Mouse (Mus musculus): ENCODE measurements around the gene Mymx. TPM values are rescaled to one million over a fixed set of nuclear protein-coding genes. Genes with fewer than 3 reads are reported as not detected.

Gene Mymx
- polyA plus RNA-seq, 1 experiment from 2014 or later = 0.39 TPM

GRCm38 (mm10) chr17:45551816-45552451 lies 50.0 kb downstream of the Mymx start:
- Histone ChIP-seq H3K4me3 (ENCODE audit: low read length) (no peak overlapping the region), H3K4me2 (ENCODE audit: low read depth, low read length) (no peak overlapping the region), H3K9ac (ENCODE audit: low read length) (no peak overlapping the region), H3K36me3 (ENCODE audit: control insufficient read depth, insufficient read depth, low read length) (no peaks in the 10 kb centered on the region), H3K4me1 (replicated peaks; ENCODE audit: control insufficient read depth, insufficient read depth, low read length) (peaks cover 19% of the 10 kb centered on the region), H3K27ac (ENCODE audit: low read length) (no peak overlapping the region), H3K9me3 (ENCODE audit: control insufficient read depth, low read length) (no peaks in the 10 kb centered on the region), H3K27me3 (ENCODE audit: control insufficient read depth, insufficient read depth, low read depth, low read length) (peaks cover 39% of the 10 kb centered on the region)
- WGBS = 6% methylated on average over 8 of the region's 8 CpGs
- no peak for ATAC-seq (ENCODE audit: low read depth)

DNA sequence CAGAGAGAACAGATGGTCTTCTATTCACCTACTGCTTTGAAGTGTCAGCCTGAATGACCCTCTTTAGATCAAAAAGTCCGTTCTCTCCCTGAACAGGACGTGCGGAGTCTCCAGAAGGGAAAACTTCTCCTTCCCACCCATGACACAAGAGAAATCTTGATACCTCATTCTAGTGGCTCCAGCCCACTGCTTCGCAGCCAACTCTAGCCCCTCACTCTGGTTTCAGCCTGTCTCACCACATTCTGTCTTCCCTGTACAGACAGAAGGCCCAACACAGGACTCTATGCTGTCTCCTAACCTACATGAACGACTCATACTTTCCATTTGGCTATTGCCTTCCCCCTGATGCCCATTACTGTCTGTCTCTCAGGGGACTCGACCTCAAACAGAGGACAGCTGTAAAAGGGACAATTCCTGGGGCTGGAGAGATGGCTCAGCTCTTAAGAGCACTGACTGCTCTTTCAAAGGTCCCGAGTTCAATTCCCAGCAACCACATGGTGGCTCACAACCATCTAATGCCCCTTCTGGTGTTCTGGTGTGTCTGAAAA lies 50.6 kb downstream of the Mymx start:
- Histone ChIP-seq H3K9ac (ENCODE audit: low read length) (no peak overlapping the region), H3K4me3 (ENCODE audit: low read length) (no peak overlapping the region), H3K27ac (ENCODE audit: low read length) (no peak overlapping the region), H3K36me3 (ENCODE audit: control insufficient read depth, insufficient read depth, low read length) (no peaks in the 10 kb centered on the region), H3K4me1 (replicated peaks; ENCODE audit: control insufficient read depth, insufficient read depth, low read length) (peaks cover 19% of the 10 kb centered on the region), H3K9me3 (ENCODE audit: control insufficient read depth, low read length) (no peaks in the 10 kb centered on the region), H3K4me2 (ENCODE audit: low read depth, low read length) (no peak overlapping the region), H3K27me3 (ENCODE audit: control insufficient read depth, insufficient read depth, low read depth, low read length) (peaks cover 41% of the 10 kb centered on the region)
- 53% methylated on average over 7 of the region's 7 CpGs for WGBS
- ATAC-seq (ENCODE audit: low read depth) = no peak

Other genes starting within 250 kb of the Mymx start
- 58.9 and 60.1 TPM in 2 replicates for gene Cdc5l, start 168.4 kb downstream of the Mymx start, polyA plus RNA-seq (2015; fragmentation: Nextera tagmentation; extraction: Ambion mirVana)
- 0.96 and 1.2 TPM in 2 replicates for gene Spats1, start 126.7 kb downstream of the Mymx start, polyA plus RNA-seq (2015; fragmentation: Nextera tagmentation; extraction: Ambion mirVana)
- gene Aars2, start 95.3 kb downstream of the Mymx start, polyA plus RNA-seq (2015; fragmentation: Nextera tagmentation; extraction: Ambion mirVana) = 18.6 and 19.9 TPM in 2 replicates
- 1.7 and 2.7 TPM in 2 replicates for gene Tcte1, start 78.7 kb downstream of the Mymx start, polyA plus RNA-seq (2015; fragmentation: Nextera tagmentation; extraction: Ambion mirVana)
- 1.2 and 1.4 TPM in 2 replicates for gene Tmem151b, start 52.4 kb downstream of the Mymx start, polyA plus RNA-seq (2015; fragmentation: Nextera tagmentation; extraction: Ambion mirVana)
- 3.1 and 3.5 TPM in 2 replicates for gene Nfkbie, start 46.4 kb downstream of the Mymx start, polyA plus RNA-seq (2015; fragmentation: Nextera tagmentation; extraction: Ambion mirVana)
- gene Slc35b2, start 38.2 kb downstream of the Mymx start, polyA plus RNA-seq (2015; fragmentation: Nextera tagmentation; extraction: Ambion mirVana) = 130 and 131 TPM in 2 replicates
- 1,477 and 1,506 TPM in 2 replicates for gene Hsp90ab1, start 28.8 kb downstream of the Mymx start, polyA plus RNA-seq (2015; fragmentation: Nextera tagmentation; extraction: Ambion mirVana)
- 100 and 106 TPM in 2 replicates for gene Slc29a1, start 2.5 kb downstream of the Mymx start, polyA plus RNA-seq (2015; fragmentation: Nextera tagmentation; extraction: Ambion mirVana)
- 0.72 and 0.78 TPM in 2 replicates for gene Capn11, start 57.2 kb upstream of the Mymx start, polyA plus RNA-seq (2015; fragmentation: Nextera tagmentation; extraction: Ambion mirVana)
- gene Mrpl14, start 84.2 kb upstream of the Mymx start, polyA plus RNA-seq (2015; fragmentation: Nextera tagmentation; extraction: Ambion mirVana) = 191 and 214 TPM in 2 replicates
- gene Tmem63b, start 84.8 kb upstream of the Mymx start, polyA plus RNA-seq (2015; fragmentation: Nextera tagmentation; extraction: Ambion mirVana) = 52.7 and 55.6 TPM in 2 replicates
- gene 1600014C23Rik, start 131.7 kb upstream of the Mymx start, polyA plus RNA-seq (2015; fragmentation: Nextera tagmentation; extraction: Ambion mirVana) = not detected in 2 replicates